Mouse (Mus musculus): ENCODE data around the gene Plin5. TPM values are rescaled to one million over a fixed set of nuclear protein-coding genes. Genes with fewer than 3 reads are reported as not detected.

The Plin5 gene
- total RNA-seq, 2 experiments from 2014 or later, result 61.6 to 67.6 TPM

- DNase-seq, result peak; percentile 57
Observed at GRCm38 (mm10) chr17:56133457-56134363, 16.3 kb upstream of the Plin5 start.

DNA sequence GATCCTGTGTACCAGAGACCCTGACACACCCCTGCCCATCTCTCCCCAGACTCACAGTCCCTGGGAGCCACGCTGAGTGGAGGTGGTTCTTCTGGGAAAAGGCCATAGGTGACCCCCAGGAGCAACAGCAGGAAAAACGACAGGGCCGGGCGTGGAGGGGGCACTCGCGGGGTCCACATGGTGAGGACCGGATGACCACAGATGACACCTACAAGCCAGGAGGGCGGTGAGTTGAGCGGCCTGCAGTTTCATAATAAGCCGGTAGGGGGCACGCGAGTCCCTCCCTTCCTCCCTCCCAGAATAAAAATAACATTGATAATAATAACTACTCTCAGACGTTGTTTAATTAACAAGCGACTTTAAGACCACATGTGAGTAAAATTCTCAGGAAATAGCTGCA lies 15.3 kb upstream of the Plin5 start:
- peak; percentile 83 for DNase-seq

DNA sequence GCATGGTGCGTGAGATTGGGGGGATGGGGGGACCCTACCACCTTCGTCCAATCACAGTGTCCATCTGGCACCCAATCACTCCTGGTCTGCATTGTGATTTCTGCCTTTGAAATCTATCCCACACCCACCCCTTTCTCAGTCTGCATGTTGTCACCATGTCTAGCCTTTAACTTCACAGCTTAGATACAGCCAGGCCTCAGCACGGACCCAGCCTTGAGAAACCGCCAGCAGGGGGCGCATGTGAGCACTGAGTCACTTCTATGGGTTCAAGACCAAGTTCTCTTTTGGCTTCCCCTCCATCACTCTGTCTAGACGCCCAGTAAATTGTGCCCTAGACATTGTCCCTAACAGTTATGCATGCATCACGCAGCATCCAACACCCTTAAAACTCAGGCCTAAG lies 14.4 kb upstream of the Plin5 start:
- DNase-seq, result peak; percentile 79

DNA sequence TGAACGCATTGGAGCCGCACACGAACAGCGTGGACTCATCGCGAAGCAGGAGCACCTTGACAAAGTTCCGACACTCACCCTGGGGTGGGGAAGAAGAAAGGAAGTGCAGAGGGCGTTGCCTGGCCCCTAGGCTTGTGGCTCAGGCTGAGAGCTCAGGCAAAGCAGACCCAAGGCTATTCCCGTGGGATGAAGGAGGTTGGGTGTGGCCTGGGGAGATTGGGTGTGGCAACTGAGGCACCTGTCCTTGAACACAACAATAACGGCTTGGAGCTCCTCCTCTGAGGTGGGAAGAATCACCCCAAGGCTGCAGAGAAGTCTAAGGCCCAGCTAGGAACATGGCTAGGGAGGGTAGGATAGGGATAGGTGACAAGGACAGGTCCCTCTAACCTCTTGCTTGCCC lies 13.7 kb upstream of the Plin5 start:
- no peak for DNase-seq

DNA sequence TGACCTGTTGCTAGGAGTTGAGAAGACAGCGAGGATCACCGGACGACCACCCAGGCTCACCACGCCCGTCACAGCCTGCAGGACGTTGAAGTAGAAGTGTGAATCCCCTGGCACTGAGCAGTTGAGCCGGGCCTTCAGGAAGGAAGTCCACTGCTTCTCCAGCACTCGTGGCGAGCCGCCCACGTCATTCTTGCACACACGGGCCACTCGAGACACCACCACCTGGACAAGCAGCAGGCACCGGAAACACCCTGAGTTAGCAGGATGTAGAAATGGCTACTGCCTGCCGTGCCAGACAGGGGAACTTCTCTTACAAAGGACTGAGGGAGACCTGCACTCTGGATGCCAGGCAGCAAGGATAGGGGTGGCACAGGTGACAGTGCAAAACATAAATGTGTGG lies 10.8 kb upstream of the Plin5 start:
- DNase-seq, result no peak

GRCm38 (mm10) chr17:56126175-56126574 lies 8.8 kb upstream of the Plin5 start:
- no peak for DNase-seq

GRCm38 (mm10) chr17:56125276-56125630 lies 7.9 kb upstream of the Plin5 start:
- no peak for DNase-seq

DNA sequence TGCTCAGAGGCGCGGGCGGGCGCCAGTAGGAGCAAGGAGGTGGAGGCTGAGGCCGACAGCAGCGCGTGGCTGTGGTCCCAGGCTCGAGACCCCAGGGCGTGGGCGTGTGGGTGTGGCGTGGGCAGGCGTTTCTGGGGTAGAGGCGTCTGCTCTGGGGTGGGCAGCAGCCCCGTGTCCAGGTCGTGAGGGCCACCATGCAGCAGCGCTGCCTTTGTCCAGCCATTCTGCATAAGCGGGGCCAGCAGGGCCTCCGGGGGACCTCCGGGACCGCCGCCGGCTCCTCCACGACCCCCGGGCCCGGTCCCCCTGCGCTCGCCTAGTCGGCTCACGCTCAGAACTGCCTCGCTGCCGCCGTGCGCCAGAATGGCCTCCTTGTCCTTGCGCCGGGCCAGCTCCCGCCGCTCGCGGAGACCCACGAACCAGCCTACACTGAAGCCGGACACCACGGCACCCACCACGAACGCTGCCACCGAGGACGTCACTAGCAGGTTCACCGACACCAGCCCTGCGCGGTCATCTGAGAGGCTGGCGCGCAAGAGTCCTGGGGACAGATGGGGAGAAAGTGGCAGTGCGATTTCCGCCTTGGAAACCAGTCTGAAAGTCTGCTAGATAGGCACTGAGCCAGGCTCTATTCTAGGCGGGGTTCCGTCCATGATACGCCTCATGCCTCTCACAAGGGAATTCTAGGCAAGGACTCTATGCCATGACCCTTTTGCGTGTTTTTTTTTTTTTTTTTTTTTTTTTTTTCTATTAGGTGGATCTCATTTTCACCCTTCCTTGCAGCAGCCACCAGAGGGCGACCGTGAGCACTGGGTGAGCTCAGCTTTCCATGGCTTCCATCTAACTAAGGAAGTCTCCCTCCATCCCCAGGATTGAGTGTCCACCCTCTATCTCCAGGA lies 7.2 kb upstream of the Plin5 start:
- peak; percentile 76 for DNase-seq

- no peak for DNase-seq
Observed at GRCm38 (mm10) chr17:56123681-56124340, 6.4 kb upstream of the Plin5 start.

- no peak for DNase-seq
Observed at GRCm38 (mm10) chr17:56123161-56123560, 5.8 kb upstream of the Plin5 start.

- no peak for DNase-seq
Observed at GRCm38 (mm10) chr17:56121826-56122225, 4.4 kb upstream of the Plin5 start, which contains the start of gene Lrg1. TSS of gene Lrg1 (minus strand) at chr17:56122001.

GRCm38 (mm10) chr17:56119981-56120880 lies 2.8 kb upstream of the Plin5 start:
- peak; percentile 81 for DNase-seq

DNA sequence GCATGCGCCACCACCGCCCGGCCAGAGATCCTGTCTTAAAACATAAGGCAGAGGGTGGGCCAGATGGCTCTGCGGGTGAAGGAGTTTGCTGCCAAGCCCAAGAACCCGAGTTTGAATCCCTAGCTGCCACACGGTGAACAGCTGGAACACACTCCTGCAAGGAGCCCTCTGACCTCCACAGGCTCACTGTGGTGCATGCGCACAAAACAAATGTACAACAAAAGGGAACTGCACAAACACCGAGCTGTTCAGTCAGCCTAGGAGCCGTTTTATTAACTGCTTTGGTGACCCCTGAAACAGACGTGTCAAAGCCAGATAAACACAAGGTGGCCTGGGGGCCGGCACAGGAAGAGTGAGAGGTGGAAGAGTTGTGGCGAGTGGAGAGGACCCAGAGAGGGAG lies 2.0 kb upstream of the Plin5 start:
- DNase-seq, result no peak

- DNase-seq, result no peak
Observed at GRCm38 (mm10) chr17:56116193-56116592, 1.2 kb downstream of the Plin5 start.

DNA sequence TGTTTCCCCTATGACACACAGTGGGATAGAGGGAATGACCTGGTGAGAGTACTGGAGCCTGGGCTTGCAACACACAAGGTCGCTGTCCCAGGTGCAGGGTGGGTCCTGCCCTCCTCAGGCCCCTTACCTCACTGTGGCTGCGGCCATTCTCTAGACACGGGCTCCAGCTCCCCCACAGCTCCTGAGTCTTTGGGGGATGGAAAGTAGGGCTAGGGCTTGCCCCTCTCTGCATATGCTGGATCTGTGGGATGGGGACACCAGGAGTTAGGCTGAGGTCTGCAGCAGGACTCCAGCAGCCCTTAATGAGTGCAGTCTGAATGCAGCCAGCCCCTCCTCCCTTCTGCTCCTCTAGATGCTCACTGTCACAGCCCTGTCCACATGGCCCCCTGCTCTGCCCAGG lies 4.7 kb downstream of the Plin5 start:
- peak; percentile 8 for DNase-seq

DNA sequence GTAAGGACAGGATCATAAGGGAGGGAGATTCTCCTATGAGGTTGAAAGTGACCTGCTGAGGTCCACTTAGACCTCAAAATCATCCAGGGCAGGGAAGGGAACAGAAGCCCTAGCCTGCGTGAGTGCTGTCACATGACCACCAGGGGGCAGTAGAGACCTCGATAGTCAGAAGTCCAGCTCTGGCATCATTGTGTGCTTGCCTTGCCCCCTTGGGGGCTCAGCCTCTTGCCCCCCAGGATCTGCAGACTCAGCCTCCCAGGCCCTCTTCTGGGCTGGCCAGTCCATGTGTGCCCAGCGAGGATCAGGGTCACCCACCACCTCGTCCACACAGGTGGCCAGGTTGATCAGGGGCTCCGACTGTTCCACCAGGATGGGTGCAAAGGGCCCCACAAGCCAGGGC lies 5.5 kb downstream of the Plin5 start:
- DNase-seq, result peak; percentile 82

GRCm38 (mm10) chr17:56111021-56111420 lies 6.4 kb downstream of the Plin5 start:
- peak; percentile 12 for DNase-seq

- peak; percentile 74 for DNase-seq
Observed at GRCm38 (mm10) chr17:56110571-56110970, 6.8 kb downstream of the Plin5 start.

DNA sequence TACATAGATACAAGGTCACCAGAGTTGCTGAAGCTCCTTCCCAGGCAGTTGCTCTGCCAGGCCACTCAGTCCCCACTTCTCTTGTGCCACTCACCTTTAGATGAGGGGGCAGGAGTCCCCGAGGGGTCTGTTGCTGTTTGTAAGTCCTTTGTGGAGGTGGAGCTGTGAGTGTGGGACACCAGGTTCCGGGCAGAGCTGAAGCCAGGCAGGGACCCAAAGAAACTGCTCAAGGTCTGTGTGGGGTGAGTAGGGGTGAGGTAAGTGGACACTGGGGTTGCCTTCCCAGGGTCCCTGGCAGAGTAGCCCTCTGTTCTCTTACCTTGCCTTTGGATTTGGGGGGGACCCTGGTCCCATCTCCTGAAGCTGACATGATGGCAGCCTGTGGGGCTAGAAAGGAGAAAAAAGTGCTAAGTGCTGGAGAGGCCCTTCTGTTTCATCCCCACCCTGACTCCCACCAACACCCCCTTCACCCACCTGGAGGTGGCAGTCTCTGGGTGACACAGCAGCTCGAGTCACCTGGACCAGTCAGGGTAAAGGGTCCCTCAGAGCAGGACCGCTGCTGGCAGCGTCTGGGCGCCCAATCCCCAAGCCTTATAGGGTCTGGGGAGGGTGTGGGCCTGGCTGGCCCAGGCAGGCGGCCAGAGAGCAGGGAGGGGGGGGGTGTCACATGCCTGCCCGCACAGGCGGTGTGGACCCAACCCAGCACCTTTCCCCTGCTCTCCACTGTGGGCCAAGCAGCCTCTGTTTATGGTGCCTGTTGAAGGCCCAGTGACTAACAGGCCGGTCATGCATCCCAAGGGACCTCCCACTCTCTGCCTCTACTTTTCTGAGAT lies 8.0 kb downstream of the Plin5 start, which contains the start of gene Plin4:
TSS of gene Plin4 (minus strand) at position 585 of the 833 bp plus-strand sequence.
- DNase-seq, result peak; percentile 80

GRCm38 (mm10) chr17:56108334-56109044 lies 8.9 kb downstream of the Plin5 start:
- DNase-seq, result peak; percentile 83

Measured in heart, postnatal 4 days (tissue).